Mouse (Mus musculus): ENCODE measurements around the gene Ptprt. TPM values are rescaled to one million over a fixed set of nuclear protein-coding genes. Genes with fewer than 3 reads are reported as not detected.
"Not testable (repeated sequence)": the region's sequence is repeated elsewhere in the genome, so short reads cannot be mapped to it uniquely, and the experiment has no call there.

The Ptprt gene
- polyA plus RNA-seq, 1 experiment: not detected

- no peaks in the 10 kb centered on the region for H3K4me1 ChIP-seq (ENCODE audit: control insufficient read depth, insufficient read depth, low read length)
- H3K27ac ChIP-seq (ENCODE audit: insufficient read depth, low read depth, low read length): no peak overlapping the region
- no peak overlapping the region for H3K4me3 ChIP-seq (ENCODE audit: insufficient read depth, low read length)
- TF ChIP-seq POLR2A (IDR thresholded peaks at IDR 0.05; ENCODE audit: borderline replicate concordance, low read depth, low read length) (no peak), CTCF (IDR thresholded peaks at IDR 0.05; ENCODE audit: low read depth, low read length) (no peak)
Measured at GRCm38 (mm10) chr2:162182621-162183475, 478.1 kb downstream of the Ptprt start.

GRCm38 (mm10) chr2:162181826-162182225 lies 479.1 kb downstream of the Ptprt start:
- Histone ChIP-seq H3K4me1 (ENCODE audit: control insufficient read depth, insufficient read depth, low read length) (no peaks in the 10 kb centered on the region), H3K4me3 (ENCODE audit: insufficient read depth, low read length) (no peak overlapping the region), H3K27ac (ENCODE audit: insufficient read depth, low read depth, low read length) (no peak overlapping the region)
- TF ChIP-seq POLR2A (IDR thresholded peaks at IDR 0.05; ENCODE audit: borderline replicate concordance, low read depth, low read length) (no peak), CTCF (IDR thresholded peaks at IDR 0.05; ENCODE audit: low read depth, low read length) (no peak)

GRCm38 (mm10) chr2:162172529-162172928 lies 488.4 kb downstream of the Ptprt start:
- TF ChIP-seq POLR2A (IDR thresholded peaks at IDR 0.05; ENCODE audit: borderline replicate concordance, low read depth, low read length): no peak
- TF ChIP-seq CTCF (IDR thresholded peaks at IDR 0.05; ENCODE audit: low read depth, low read length): no peak
- no peak overlapping the region for H3K4me3 ChIP-seq (ENCODE audit: insufficient read depth, low read length)
- no peak overlapping the region for H3K27ac ChIP-seq (ENCODE audit: insufficient read depth, low read depth, low read length)
- no peaks in the 10 kb centered on the region for H3K4me1 ChIP-seq (ENCODE audit: control insufficient read depth, insufficient read depth, low read length)

- Histone ChIP-seq H3K27ac (ENCODE audit: insufficient read depth, low read depth, low read length) (no peak overlapping the region), H3K4me1 (ENCODE audit: control insufficient read depth, insufficient read depth, low read length) (no peaks in the 10 kb centered on the region), H3K4me3 (ENCODE audit: insufficient read depth, low read length) (no peak overlapping the region)
- TF ChIP-seq CTCF (IDR thresholded peaks at IDR 0.05; ENCODE audit: low read depth, low read length): no peak
Measured at GRCm38 (mm10) chr2:162141845-162142411, 519.0 kb downstream of the Ptprt start.

GRCm38 (mm10) chr2:162136176-162136575 lies 524.8 kb downstream of the Ptprt start:
- not testable (repeated sequence) for H3K4me1 ChIP-seq (ENCODE audit: control insufficient read depth, insufficient read depth, low read length); H3K27ac ChIP-seq (ENCODE audit: insufficient read depth, low read depth, low read length); H3K4me3 ChIP-seq (ENCODE audit: insufficient read depth, low read length)

- H3K4me3 ChIP-seq (ENCODE audit: insufficient read depth, low read length): no peak overlapping the region
- H3K27ac ChIP-seq (ENCODE audit: insufficient read depth, low read depth, low read length): no peak overlapping the region
- H3K4me1 ChIP-seq (ENCODE audit: control insufficient read depth, insufficient read depth, low read length): no peaks in the 10 kb centered on the region
- no peak for TF ChIP-seq CTCF (IDR thresholded peaks at IDR 0.05; ENCODE audit: low read depth, low read length)
- no peak for TF ChIP-seq POLR2A (IDR thresholded peaks at IDR 0.05; ENCODE audit: borderline replicate concordance, low read depth, low read length)
Measured at GRCm38 (mm10) chr2:162131607-162132304, 529.2 kb downstream of the Ptprt start.

- no peaks in the 10 kb centered on the region for H3K4me1 ChIP-seq (ENCODE audit: control insufficient read depth, insufficient read depth, low read length)
- TF ChIP-seq POLR2A (IDR thresholded peaks at IDR 0.05; ENCODE audit: borderline replicate concordance, low read depth, low read length): no peak
- no peak for TF ChIP-seq CTCF (IDR thresholded peaks at IDR 0.05; ENCODE audit: low read depth, low read length)
- no peak overlapping the region for H3K27ac ChIP-seq (ENCODE audit: insufficient read depth, low read depth, low read length)
- H3K4me3 ChIP-seq (ENCODE audit: insufficient read depth, low read length): no peak overlapping the region
Measured at GRCm38 (mm10) chr2:162129896-162130295, 531.1 kb downstream of the Ptprt start.

GRCm38 (mm10) chr2:162118041-162118440 lies 542.9 kb downstream of the Ptprt start:
- Histone ChIP-seq H3K27ac (ENCODE audit: insufficient read depth, low read depth, low read length) (no peak overlapping the region), H3K4me3 (ENCODE audit: insufficient read depth, low read length) (no peak overlapping the region), H3K4me1 (ENCODE audit: control insufficient read depth, insufficient read depth, low read length) (no peaks in the 10 kb centered on the region)
- TF ChIP-seq CTCF (IDR thresholded peaks at IDR 0.05; ENCODE audit: low read depth, low read length): no peak
- no peak for TF ChIP-seq POLR2A (IDR thresholded peaks at IDR 0.05; ENCODE audit: borderline replicate concordance, low read depth, low read length)

- TF ChIP-seq POLR2A (IDR thresholded peaks at IDR 0.05; ENCODE audit: borderline replicate concordance, low read depth, low read length) (no peak), CTCF (IDR thresholded peaks at IDR 0.05; ENCODE audit: low read depth, low read length) (no peak)
- Histone ChIP-seq H3K4me1 (ENCODE audit: control insufficient read depth, insufficient read depth, low read length) (no peaks in the 10 kb centered on the region), H3K27ac (ENCODE audit: insufficient read depth, low read depth, low read length) (no peak overlapping the region), H3K4me3 (ENCODE audit: insufficient read depth, low read length) (no peak overlapping the region)
Measured at GRCm38 (mm10) chr2:162082391-162082790, 578.6 kb downstream of the Ptprt start.
